Mouse (Mus musculus) C2C12 (cell line): ENCODE results near the gene Efcab14. TPM values are rescaled to one million over a fixed set of nuclear protein-coding genes. Genes with fewer than 3 reads are reported as not detected.

Experiments used
- H3K27me3 ChIP-seq: one replicate; pipeline ENCODE4 v1.6.1; 2011; ENCODE audit not compliant: control insufficient read depth, insufficient read depth, insufficient read length
- H3K36me3 ChIP-seq: one replicate; pipeline ENCODE4 v1.6.1; 2011; ENCODE audit not compliant: control insufficient read depth, insufficient read depth
- H3K4me3 ChIP-seq: one replicate; pipeline ENCODE4 v1.5.1; 2011; ENCODE audit warnings: mild to moderate bottlenecking, control low read depth; ENCODE audit not compliant: poor library complexity, insufficient read depth, severe bottlenecking
- H3K79me2 ChIP-seq: one replicate; pipeline ENCODE4 v1.6.1; 2011; ENCODE audit not compliant: control insufficient read depth, insufficient read depth
- H3K79me3 ChIP-seq: one replicate; pipeline ENCODE4 v1.6.1; 2011; ENCODE audit warnings: low read depth, control low read depth
- H3ac ChIP-seq: one replicate; pipeline ENCODE3; 2011; ENCODE audit warnings: low read depth; ENCODE audit not compliant: control insufficient read depth, insufficient read length
- CEBPB ChIP-seq: IDR thresholded peaks from one replicate; pipeline ENCODE4 v1.6.1; 2011; ENCODE audit warnings: low read depth, mild to moderate bottlenecking, control low read depth, moderate library complexity
- CTCF ChIP-seq: IDR thresholded peaks from one replicate; pipeline ENCODE4 v1.5.1; 2011; ENCODE audit not compliant: control insufficient read depth, insufficient read depth, insufficient read length
- FOSL1 ChIP-seq: IDR thresholded peaks from one replicate; pipeline ENCODE4 v1.8.0; 2011; ENCODE audit warnings: mild to moderate bottlenecking, low read length; ENCODE audit not compliant: poor library complexity, insufficient read depth, severe bottlenecking
- MAX ChIP-seq: IDR thresholded peaks from one replicate; pipeline ENCODE4 v1.6.1; 2011; ENCODE audit warnings: mild to moderate bottlenecking, control low read depth
- MYOD1 ChIP-seq: IDR thresholded peaks from one replicate; pipeline ENCODE4 v1.6.1; 2011; ENCODE audit warnings: low read depth; ENCODE audit not compliant: control insufficient read depth, insufficient read length
- MYOG ChIP-seq: IDR thresholded peaks from one replicate; pipeline ENCODE4 v1.6.1; 2011; ENCODE audit not compliant: control insufficient read depth, insufficient read length; ENCODE audit errors: extremely low read depth
- USF1 ChIP-seq: IDR thresholded peaks from one replicate; pipeline ENCODE4 v1.6.1; 2011; ENCODE audit warnings: low read depth, mild to moderate bottlenecking, control low read depth, moderate library complexity
- polyA plus RNA-seq: library from polyadenylated mRNA; unstranded; fragments of >200 nt; fragmentation: generic; extraction: Trizol; gene quantifications from one replicate; pipeline ENCODE4 v1.2.1, GENCODE M21; 2012; ENCODE audit warnings: missing spikeins

Gene Efcab14
- polyA plus RNA-seq, 1 experiment: 12.6 TPM

DNA sequence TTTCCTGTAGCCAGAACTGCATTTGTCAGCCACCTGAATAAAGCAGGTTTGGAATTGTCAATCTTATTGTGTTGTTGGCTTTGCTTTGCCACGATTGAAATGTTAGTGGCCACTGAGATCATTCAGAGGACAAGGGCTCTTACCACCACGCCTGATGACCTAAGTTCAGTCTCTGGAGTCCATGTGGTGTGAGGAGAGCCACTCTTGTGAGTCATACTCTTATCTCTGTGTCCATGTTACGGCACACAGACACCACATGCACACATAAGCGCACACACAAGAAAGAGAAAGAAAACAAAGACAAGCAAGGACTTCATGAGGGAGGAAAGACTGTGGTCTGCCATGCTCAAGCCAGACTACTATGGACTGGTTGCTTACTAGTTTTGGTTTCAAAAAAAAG is 5.6 kb downstream of the Efcab14 start:
- TF ChIP-seq FOSL1: no peak
- TF ChIP-seq MYOD1: no peak
- no peak for TF ChIP-seq CTCF
- no peak for TF ChIP-seq MYOG
- no peak for TF ChIP-seq MAX
- TF ChIP-seq CEBPB: no peak
- no peak for TF ChIP-seq USF1
- H3K79me2 ChIP-seq: peaks cover 25% of the 10 kb centered on the region
- no peak overlapping the region for H3K4me3 ChIP-seq
- H3K27me3 ChIP-seq: no peaks in the 10 kb centered on the region
- H3K79me3 ChIP-seq: peaks cover 7% of the 10 kb centered on the region
- H3ac ChIP-seq: no peak overlapping the region
- H3K36me3 ChIP-seq: peaks cover 52% of the 10 kb centered on the region

DNA sequence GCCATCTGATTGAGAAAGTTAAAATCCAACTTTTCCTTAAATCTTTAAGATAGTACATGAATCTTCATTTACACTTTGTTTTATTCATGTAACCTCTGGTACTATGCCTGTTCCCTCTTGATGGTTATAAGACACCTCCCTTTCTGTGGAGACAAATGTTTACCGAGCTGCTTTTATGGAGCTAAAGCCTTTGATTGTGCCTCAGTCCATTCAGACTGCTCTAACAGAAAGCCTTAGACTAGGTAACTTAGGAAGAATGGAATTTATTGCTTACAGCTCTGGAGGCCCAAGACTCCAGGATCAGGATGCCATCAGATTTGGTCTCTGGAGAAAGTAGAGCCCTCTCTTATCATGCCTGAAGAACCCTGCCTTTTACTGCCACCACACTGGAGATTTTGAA is 10.6 kb downstream of the Efcab14 start:
- no peaks in the 10 kb centered on the region for H3K27me3 ChIP-seq
- no peaks in the 10 kb centered on the region for H3K79me3 ChIP-seq
- no peak overlapping the region for H3ac ChIP-seq
- H3K79me2 ChIP-seq: no peaks in the 10 kb centered on the region
- TF ChIP-seq MYOG: no peak
- no peak for TF ChIP-seq FOSL1
- TF ChIP-seq MYOD1: no peak
- H3K36me3 ChIP-seq: peaks cover 58% of the 10 kb centered on the region
- no peak overlapping the region for H3K4me3 ChIP-seq

DNA sequence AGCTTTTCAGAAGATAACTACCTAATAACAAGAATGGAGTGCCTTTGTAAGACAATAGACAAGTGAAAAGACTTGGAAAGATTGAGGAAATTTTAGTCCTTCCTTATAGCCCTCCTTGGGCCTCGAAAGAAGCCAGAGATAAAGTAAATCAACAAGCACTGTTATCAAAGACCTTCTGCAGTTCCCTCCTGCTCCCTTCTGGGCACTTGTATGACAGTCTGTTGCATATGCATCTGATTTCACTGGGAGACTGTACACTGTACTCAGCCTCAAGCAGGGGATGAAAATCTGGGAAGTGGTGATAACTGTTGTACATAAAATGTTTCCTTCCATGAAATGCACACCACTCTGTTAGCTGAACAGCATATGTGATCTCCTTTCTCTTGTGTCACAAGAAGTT is 11.8 kb downstream of the Efcab14 start:
- Histone ChIP-seq H3K36me3 (peaks cover 62% of the 10 kb centered on the region), H3K4me3 (no peak overlapping the region)

DNA sequence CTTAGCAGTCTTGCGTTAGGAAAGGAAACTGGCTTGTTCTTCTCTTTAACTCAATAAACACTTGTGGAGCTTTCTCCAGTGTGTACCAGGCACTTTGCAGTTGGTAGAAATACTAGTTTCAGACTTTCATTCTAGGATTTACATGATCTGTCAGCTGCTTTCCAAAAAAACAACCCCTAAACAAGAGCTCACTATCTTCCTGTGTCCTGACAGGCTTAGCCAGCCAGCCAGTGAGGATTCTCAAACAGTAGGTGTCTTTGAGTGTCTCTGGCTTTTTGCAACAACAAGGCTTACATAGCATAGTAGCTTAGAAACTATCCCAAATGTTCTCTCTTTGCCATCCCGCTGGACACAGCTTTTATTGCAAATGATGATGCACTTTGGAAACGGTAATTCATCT is 16.6 kb downstream of the Efcab14 start:
- Histone ChIP-seq H3K79me3 (no peaks in the 10 kb centered on the region), H3K27me3 (no peaks in the 10 kb centered on the region), H3K79me2 (no peaks in the 10 kb centered on the region), H3ac (no peak overlapping the region), H3K4me3 (no peak overlapping the region), H3K36me3 (peaks cover 49% of the 10 kb centered on the region)
- TF ChIP-seq CEBPB (no peak), USF1 (no peak), FOSL1 (no peak), MYOG (no peak), MYOD1 (no peak), MAX (no peak), CTCF (no peak)

More for the DNA sequence above, 11.8 kb downstream of the Efcab14 start:
- Histone ChIP-seq H3K79me2 (no peaks in the 10 kb centered on the region), H3ac (no peak overlapping the region), H3K79me3 (no peaks in the 10 kb centered on the region), H3K27me3 (no peaks in the 10 kb centered on the region)
- TF ChIP-seq CEBPB (no peak), MYOD1 (no peak), CTCF (no peak), FOSL1 (no peak), USF1 (no peak), MYOG (no peak), MAX (no peak)

DNA sequence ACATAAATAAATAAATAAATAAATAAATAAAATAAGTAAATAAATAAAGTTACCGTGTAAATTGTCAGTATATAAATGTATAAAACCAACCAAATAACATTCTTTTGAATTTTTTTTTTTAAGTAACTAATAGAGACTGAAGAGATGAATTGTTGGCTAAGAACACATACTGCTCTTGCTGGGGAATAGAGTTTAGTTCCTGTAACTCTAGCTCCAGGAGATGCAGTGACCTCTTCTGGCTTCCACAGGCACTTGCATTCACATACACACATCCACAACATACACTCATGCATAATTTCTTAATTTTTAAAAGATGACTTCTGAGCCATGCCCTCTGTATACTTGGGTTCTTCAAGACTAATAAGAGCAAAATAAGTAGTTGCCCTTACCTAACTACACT is 17.3 kb downstream of the Efcab14 start:
- Histone ChIP-seq H3K79me3 (no peaks in the 10 kb centered on the region), H3K36me3 (peaks cover 51% of the 10 kb centered on the region)

DNA sequence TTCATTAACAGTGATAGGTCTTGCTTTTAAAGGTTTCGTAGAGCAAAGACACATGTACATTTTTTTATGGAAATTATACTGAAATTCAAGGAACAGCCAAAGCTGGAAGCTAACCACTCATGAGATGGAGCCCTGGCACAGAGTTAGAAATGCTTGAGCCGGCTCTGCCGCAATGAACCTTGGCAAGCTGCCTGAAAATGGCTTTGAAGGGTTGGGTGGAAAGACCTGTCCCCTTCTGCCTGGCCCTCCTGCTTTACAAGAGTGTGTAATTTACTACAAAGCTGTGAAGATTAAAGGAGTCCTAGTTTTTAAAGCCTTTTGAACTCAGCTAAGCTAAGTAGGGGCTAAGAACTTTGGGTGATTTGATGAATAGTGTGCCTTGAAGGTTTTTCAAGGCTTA is 23.7 kb downstream of the Efcab14 start:
- Histone ChIP-seq H3K79me3 (no peaks in the 10 kb centered on the region), H3K79me2 (no peaks in the 10 kb centered on the region), H3K27me3 (no peaks in the 10 kb centered on the region), H3ac (no peak overlapping the region), H3K36me3 (peaks cover 54% of the 10 kb centered on the region), H3K4me3 (no peak overlapping the region)
- no peak for TF ChIP-seq USF1
- no peak for TF ChIP-seq CTCF

More for the DNA sequence above, 17.3 kb downstream of the Efcab14 start:
- no peaks in the 10 kb centered on the region for H3K79me2 ChIP-seq
- no peak for TF ChIP-seq USF1
- no peak for TF ChIP-seq MYOG
- no peak for TF ChIP-seq CTCF
- TF ChIP-seq CEBPB: no peak
- TF ChIP-seq MYOD1: no peak
- no peak for TF ChIP-seq FOSL1
- TF ChIP-seq MAX: no peak
- H3ac ChIP-seq: no peak overlapping the region
- no peaks in the 10 kb centered on the region for H3K27me3 ChIP-seq
- H3K4me3 ChIP-seq: no peak overlapping the region
